Mouse (Mus musculus) limb, embryonic 14.5 days (tissue): ENCODE measurements around the gene Mbd3. TPM values are rescaled to one million over a fixed set of nuclear protein-coding genes. Genes with fewer than 3 reads are reported as not detected.

Source experiments
- ATAC-seq: fragments of 200-750 bp; cut with Nextera tagmentation; 2 replicates; pipeline ENCODE4 v1.8.0; 2017; ENCODE audit warnings: low read depth, moderate number of reproducible peaks, moderate TSS enrichment; ENCODE audit not compliant: low FRiP score
- DNase-seq: peaks from one replicate; pipeline ENCODE4 v3.0.0-alpha.2; 2015; ENCODE audit warnings: low spot score
- H3K27ac ChIP-seq: fragments of 300-500 bp; sonication (generic); replicated peaks from 2 replicates; pipeline ENCODE4 v1.5.1; 2014; ENCODE audit warnings: low read depth, mild to moderate bottlenecking, low read length, moderate library complexity, mixed read lengths
- H3K27me3 ChIP-seq: fragments of 300-500 bp; sonication (generic); 2 replicates; pipeline ENCODE4 v1.6.1; 2014; ENCODE audit warnings: low read length, mixed read lengths; ENCODE audit not compliant: control insufficient read depth, insufficient read depth
- H3K36me3 ChIP-seq: fragments of 300-500 bp; sonication (generic); 2 replicates; pipeline ENCODE4 v1.6.1; 2014; ENCODE audit warnings: mild to moderate bottlenecking, low read length, moderate library complexity, mixed read lengths; ENCODE audit not compliant: control insufficient read depth, insufficient read depth
- H3K4me1 ChIP-seq: fragments of 300-500 bp; sonication (generic); 2 replicates; pipeline ENCODE4 v1.6.1; 2014; ENCODE audit warnings: antibody characterized with exemption, low read length, mixed read lengths; ENCODE audit not compliant: control insufficient read depth, insufficient read depth
- H3K4me2 ChIP-seq: fragments of 300-500 bp; sonication (generic); replicated peaks from 2 replicates; pipeline ENCODE4 v1.6.1; 2014; ENCODE audit warnings: low read depth, mild to moderate bottlenecking, low read length, moderate library complexity; ENCODE audit not compliant: severe bottlenecking
- H3K4me3 ChIP-seq: fragments of 300-500 bp; sonication (generic); replicated peaks from 2 replicates; pipeline ENCODE4 v1.5.1; 2014; ENCODE audit warnings: low read length
- H3K9ac ChIP-seq: fragments of 300-500 bp; sonication (generic); 2 replicates; pipeline ENCODE4 v1.6.1; 2014; ENCODE audit warnings: mild to moderate bottlenecking, low read depth, low read length, moderate library complexity; ENCODE audit not compliant: severe bottlenecking
- H3K9me3 ChIP-seq: fragments of 300-500 bp; sonication (generic); 2 replicates; pipeline ENCODE4 v1.6.1; 2016; ENCODE audit warnings: low read length; ENCODE audit not compliant: control insufficient read depth
- POLR2A ChIP-seq: fragments of 200-500 bp; IDR thresholded peaks from 2 replicates; pipeline ENCODE4 v1.8.0; 2012; ENCODE audit warnings: inconsistent platforms, mild to moderate bottlenecking, moderate library complexity, borderline replicate concordance; ENCODE audit not compliant: insufficient read depth, insufficient read length; ENCODE audit errors: extremely low read depth
- WGBS: fragments of 180-500 bp; shearing (Covaris S2); extraction: QIAGEN DNeasy Blood & Tissue Kit; methylation state at CpG from one replicate; pipeline ENCODE4 v1.1.7; 2014; 5-methylcytosine and 5-hydroxymethylcytosine counted together
- polyA plus RNA-seq, 2 experiments: library from polyadenylated mRNA; depleted of rRNA in 1 of 2; stranded (reverse) in 1 of 2; unstranded in 1 of 2; fragments of >200 nt; fragmentation: Nextera tagmentation in 1 of 2; extraction: Ambion mirVana in 1 of 2; gene quantifications; 2 replicates each; pipeline versions ENCODE4 v1.2.1 to v1.2.3; 2012 to 2014

Mbd3 gene
- polyA plus RNA-seq, 2 experiments, result 196 to 267 TPM

- no peak for TF ChIP-seq POLR2A
- DNase-seq (no peak), ATAC-seq (no peak)
- no peaks in the 10 kb centered on the region for H3K4me1 ChIP-seq
- no peak overlapping the region for H3K4me2 ChIP-seq
- H3K27me3 ChIP-seq, result no peaks in the 10 kb centered on the region
- H3K4me3 ChIP-seq, result no peak overlapping the region
- WGBS, result 93% methylated on average over 3 of the region's 3 CpGs
- peaks cover 100% of the 10 kb centered on the region for H3K36me3 ChIP-seq
- H3K27ac ChIP-seq, result no peak overlapping the region
- no peak overlapping the region for H3K9ac ChIP-seq
- no peaks in the 10 kb centered on the region for H3K9me3 ChIP-seq
Measured at GRCm38 (mm10) chr10:80425041-80425440, 25.7 kb upstream of the Mbd3 start.

- ATAC-seq (no peak), DNase-seq (no peak)
- no peaks in the 10 kb centered on the region for H3K9me3 ChIP-seq
- 46% methylated on average over 4 of the region's 4 CpGs for WGBS
- no peak overlapping the region for H3K9ac ChIP-seq
- H3K36me3 ChIP-seq, result peaks cover 100% of the 10 kb centered on the region
- no peaks in the 10 kb centered on the region for H3K4me1 ChIP-seq
- no peak overlapping the region for H3K4me3 ChIP-seq
- H3K27ac ChIP-seq, result no peak overlapping the region
- no peaks in the 10 kb centered on the region for H3K27me3 ChIP-seq
- TF ChIP-seq POLR2A, result no peak
- no peak overlapping the region for H3K4me2 ChIP-seq
Measured at GRCm38 (mm10) chr10:80423562-80423961, 24.2 kb upstream of the Mbd3 start.

GRCm38 (mm10) chr10:80421651-80422472 is 22.5 kb upstream of the Mbd3 start:
- ATAC-seq, result no peak
- no peak for TF ChIP-seq POLR2A
- Histone ChIP-seq H3K4me2 (no peak overlapping the region), H3K4me3 (no peak overlapping the region), H3K36me3 (peaks cover 100% of the 10 kb centered on the region), H3K4me1 (no peaks in the 10 kb centered on the region), H3K27me3 (no peaks in the 10 kb centered on the region), H3K9me3 (no peaks in the 10 kb centered on the region), H3K27ac (no peak overlapping the region), H3K9ac (no peak overlapping the region)
- DNase-seq, result no peak
- 88% methylated on average over 9 of the region's 9 CpGs for WGBS

GRCm38 (mm10) chr10:80421208-80421607 is 21.9 kb upstream of the Mbd3 start:
- Histone ChIP-seq H3K27me3 (no peaks in the 10 kb centered on the region), H3K27ac (no peak overlapping the region), H3K36me3 (peaks cover 100% of the 10 kb centered on the region), H3K9me3 (no peaks in the 10 kb centered on the region), H3K4me1 (no peaks in the 10 kb centered on the region), H3K9ac (no peak overlapping the region), H3K4me2 (no peak overlapping the region), H3K4me3 (no peak overlapping the region)
- WGBS, result 96% methylated on average over 8 of the region's 8 CpGs
- DNase-seq (no peak), ATAC-seq (no peak)
- TF ChIP-seq POLR2A, result no peak

- Histone ChIP-seq H3K4me2 (no peak overlapping the region), H3K36me3 (peaks cover 100% of the 10 kb centered on the region), H3K4me1 (no peaks in the 10 kb centered on the region), H3K4me3 (no peak overlapping the region), H3K27me3 (no peaks in the 10 kb centered on the region), H3K9ac (no peak overlapping the region), H3K9me3 (no peaks in the 10 kb centered on the region), H3K27ac (no peak overlapping the region)
- TF ChIP-seq POLR2A, result no peak
- ATAC-seq, result no peak
- DNase-seq, result no peak
- 96% methylated on average over 10 of the region's 10 CpGs for WGBS
Measured at GRCm38 (mm10) chr10:80420729-80421128, 21.4 kb upstream of the Mbd3 start.

GRCm38 (mm10) chr10:80419419-80419818 is 20.1 kb upstream of the Mbd3 start:
- no peaks in the 10 kb centered on the region for H3K4me1 ChIP-seq
- no peak overlapping the region for H3K9ac ChIP-seq
- H3K4me2 ChIP-seq, result no peak overlapping the region
- H3K27me3 ChIP-seq, result no peaks in the 10 kb centered on the region
- TF ChIP-seq POLR2A, result no peak
- no peak for ATAC-seq
- H3K9me3 ChIP-seq, result no peaks in the 10 kb centered on the region
- H3K4me3 ChIP-seq, result no peak overlapping the region
- no peak overlapping the region for H3K27ac ChIP-seq
- DNase-seq, result no peak
- H3K36me3 ChIP-seq, result peaks cover 100% of the 10 kb centered on the region
- WGBS, result 91% methylated on average over 8 of the region's 8 CpGs
